Mouse (Mus musculus) embryonic fibroblast, embryonic 13.5 days (primary cell): ENCODE data around the gene Clptm1.

Source experiments
- CTCF ChIP-seq: IDR thresholded peaks from 2 replicates; pipeline ENCODE4 v1.5.1; 2011; ENCODE audit warnings: mild to moderate bottlenecking, control low read depth, low read length, moderate library complexity, borderline replicate concordance; ENCODE audit not compliant: insufficient read depth
- POLR2A ChIP-seq: IDR thresholded peaks from 2 replicates; pipeline ENCODE4 v1.6.1; 2011; ENCODE audit warnings: low read depth, mild to moderate bottlenecking, control low read depth, low read length, moderate library complexity

DNA sequence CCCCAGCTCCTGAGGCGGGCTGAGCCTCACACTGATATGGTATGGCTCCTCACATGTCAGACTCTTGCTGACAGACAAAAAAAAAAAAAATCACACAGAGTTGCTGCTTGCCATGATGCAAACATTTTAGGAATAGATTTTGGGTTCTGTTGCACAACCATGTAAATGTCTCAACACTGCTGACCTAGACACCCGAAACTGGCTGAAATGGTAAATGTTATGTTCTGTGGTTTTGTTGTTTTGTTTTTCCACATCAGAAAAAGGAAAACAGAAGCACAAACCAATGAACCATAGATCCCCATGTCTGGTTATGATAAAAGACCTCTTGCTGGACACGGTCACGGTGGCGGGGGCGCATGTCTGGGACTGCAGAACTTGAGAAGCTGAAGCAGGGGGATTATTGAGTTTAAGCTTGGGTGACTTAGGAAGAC is 19.0 kb upstream of the Clptm1 start:
- TF ChIP-seq CTCF, result no peak
- no peak for TF ChIP-seq POLR2A
